In the genomic region with DNA sequence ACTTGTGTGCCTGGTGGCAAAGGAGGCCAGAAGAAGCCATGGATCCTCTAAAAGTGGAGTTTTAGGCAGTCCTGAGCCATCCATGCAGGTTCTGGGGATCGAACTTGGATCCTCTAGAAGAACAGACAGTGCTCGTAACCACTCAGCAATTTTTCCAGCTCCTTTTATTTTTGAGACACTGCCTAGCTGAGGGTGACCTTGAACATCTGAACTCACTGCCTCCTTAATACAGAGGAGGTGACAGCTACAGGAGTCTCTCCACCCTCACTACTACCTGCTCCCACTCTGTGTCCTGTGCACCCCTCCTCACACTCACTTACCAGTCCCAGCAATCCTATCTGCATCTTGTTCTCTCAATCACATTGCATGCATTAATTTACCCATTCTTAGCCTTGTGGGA, we compare ENCODE assay signal across 1 mouse cellular context.
TF ChIP-seq lines count a peak whose summit lies in the region.

No protein-coding gene starts in this region.

TF ChIP-seq in myocyte, 11 proteins besides CTCF, POLR2A, EP300 and RAD21 (continued from another document):
- TF ChIP-seq CEBPB (IDR thresholded peaks at IDR 0.05; ENCODE audit: insufficient read depth, poor library complexity, severe bottlenecking) (no peak), SRF (IDR thresholded peaks at IDR 0.05; ENCODE audit: control insufficient read depth, insufficient read length, low read depth) (no peak), TCF3 (IDR thresholded peaks at IDR 0.05; ENCODE audit: insufficient read length, low read depth) (no peak), REST (IDR thresholded peaks at IDR 0.05; ENCODE audit: insufficient read depth, insufficient read length) (no peak), MYOG (IDR thresholded peaks at IDR 0.05; ENCODE audit: control insufficient read depth in 1 of 3, insufficient read depth in 1 of 3, insufficient read length in 2 of 3, low read depth in 2 of 3) (no peak), E2F4 (IDR thresholded peaks at IDR 0.05; ENCODE audit: insufficient read depth) (no peak)
